Mouse (Mus musculus) heart, embryonic 13.5 days (tissue): ENCODE results near the gene Slc25a23. TPM values are rescaled to one million over a fixed set of nuclear protein-coding genes. Genes with fewer than 3 reads are reported as not detected.

Experiments used
- ATAC-seq: fragments of 200-750 bp; cut with Nextera tagmentation; 2 replicates; pipeline ENCODE4 v1.8.0; 2017; ENCODE audit warnings: moderate TSS enrichment; ENCODE audit not compliant: insufficient number of reproducible peaks, low FRiP score, low TSS enrichment; ENCODE audit errors: extremely low read depth
- H3K27ac ChIP-seq: fragments of 300-500 bp; sonication (generic); replicated peaks from 2 replicates; pipeline ENCODE4 v1.5.1; 2015; ENCODE audit warnings: moderate library complexity, mild to moderate bottlenecking, inconsistent platforms
- H3K27me3 ChIP-seq: fragments of 300-500 bp; sonication (generic); replicated peaks from 2 replicates; pipeline ENCODE4 v1.6.1; 2015; ENCODE audit warnings: mild to moderate bottlenecking, inconsistent platforms
- H3K36me3 ChIP-seq: fragments of 300-500 bp; sonication (generic); 2 replicates; pipeline ENCODE4 v1.6.1; 2015; ENCODE audit warnings: mild to moderate bottlenecking, inconsistent platforms
- H3K4me1 ChIP-seq: fragments of 300-500 bp; sonication (generic); 2 replicates; pipeline ENCODE4 v1.6.1; 2015; ENCODE audit warnings: inconsistent platforms
- H3K4me2 ChIP-seq: fragments of 300-500 bp; sonication (generic); 2 replicates; pipeline ENCODE4 v1.6.1; 2015; ENCODE audit warnings: inconsistent platforms, mild to moderate bottlenecking, moderate library complexity
- H3K4me3 ChIP-seq: fragments of 300-500 bp; sonication (generic); 2 replicates; pipeline ENCODE4 v1.5.1; 2015; ENCODE audit warnings: moderate library complexity, mild to moderate bottlenecking, inconsistent platforms
- H3K9ac ChIP-seq: fragments of 300-500 bp; sonication (generic); 2 replicates; pipeline ENCODE4 v1.6.1; 2015; ENCODE audit warnings: inconsistent platforms, mild to moderate bottlenecking, moderate library complexity
- H3K9me3 ChIP-seq: fragments of 300-500 bp; sonication (generic); 2 replicates; pipeline ENCODE4 v1.6.1; 2016; ENCODE audit warnings: inconsistent platforms
- WGBS: fragments of 180-500 bp; shearing (Covaris S2); methylation state at CpG from one replicate; pipeline ENCODE4 v1.1.7; 2015; ENCODE audit warnings: mixed read lengths; 5-methylcytosine and 5-hydroxymethylcytosine counted together
- polyA plus RNA-seq: library from polyadenylated mRNA; unstranded; fragments of >200 nt; fragmentation: Nextera tagmentation; extraction: Ambion mirVana; gene quantifications from 2 replicates; pipeline ENCODE4 v1.2.1, GENCODE M21; 2015

Slc25a23 gene
- polyA plus RNA-seq, 1 experiment from 2014 or later, result 13.2 TPM

- Histone ChIP-seq H3K4me1 (peaks cover 27% of the 10 kb centered on the region), H3K27ac (no peak overlapping the region), H3K9ac (no peak overlapping the region), H3K27me3 (no peaks in the 10 kb centered on the region), H3K4me2 (no peak overlapping the region), H3K36me3 (peaks cover 69% of the 10 kb centered on the region), H3K4me3 (no peak overlapping the region), H3K9me3 (no peaks in the 10 kb centered on the region)
- no peak for ATAC-seq
- 86% methylated on average over 8 of the region's 8 CpGs for WGBS
Measured at GRCm38 (mm10) chr17:56995046-56995445, 64.6 kb downstream of the Slc25a23 start.

Other genes with a start within 250 kb of the Slc25a23 start
- gene Rfx2, start 228.8 kb downstream of the Slc25a23 start, polyA plus RNA-seq, result 4.7 and 4.9 TPM in 2 replicates
- gene Acsbg2, start 185.4 kb downstream of the Slc25a23 start, polyA plus RNA-seq, result not detected in 2 replicates
- gene 1700061G19Rik, start 184.4 kb downstream of the Slc25a23 start, polyA plus RNA-seq, result 0.24 and 0.37 TPM in 2 replicates
- gene Mllt1, start 124.4 kb downstream of the Slc25a23 start, polyA plus RNA-seq, result 32.6 and 34.8 TPM in 2 replicates
- gene Acer1, start 77.7 kb downstream of the Slc25a23 start, polyA plus RNA-seq, result 0.06 TPM in 1 of 2 replicates, not detected in the other
- 110 and 125 TPM in 2 replicates for gene Clpp, start 69.6 kb downstream of the Slc25a23 start, polyA plus RNA-seq
- gene Alkbh7, start 62.5 kb downstream of the Slc25a23 start, polyA plus RNA-seq, result 45.7 and 56.8 TPM in 2 replicates
- gene Pspn, start 59.8 kb downstream of the Slc25a23 start, polyA plus RNA-seq, result 0.35 TPM in 1 of 2 replicates, not detected in the other
- gene Gtf2f1, start 48.6 kb downstream of the Slc25a23 start, polyA plus RNA-seq, result 32.8 and 35.1 TPM in 2 replicates
- gene Gm17949, start 48.4 kb downstream of the Slc25a23 start, polyA plus RNA-seq, result 0.37 and 0.48 TPM in 2 replicates
- 29.0 and 30.5 TPM in 2 replicates for gene Khsrp, start 28.3 kb downstream of the Slc25a23 start, polyA plus RNA-seq
- not detected in 2 replicates for gene Slc25a41, start 18.2 kb downstream of the Slc25a23 start, polyA plus RNA-seq
- gene Crb3, start 758 bp downstream of the Slc25a23 start, polyA plus RNA-seq, result 2.3 and 2.5 TPM in 2 replicates
- gene Dennd1c, start 18.7 kb upstream of the Slc25a23 start, polyA plus RNA-seq, result 1.0 and 1.7 TPM in 2 replicates
- 7.9 and 9.7 TPM in 2 replicates for gene Tubb4a, start 27.9 kb upstream of the Slc25a23 start, polyA plus RNA-seq
- gene Tnfsf9, start 45.5 kb upstream of the Slc25a23 start, polyA plus RNA-seq, result 3.2 and 4.7 TPM in 2 replicates
- not detected in 2 replicates for gene Cd70, start 89.9 kb upstream of the Slc25a23 start, polyA plus RNA-seq
- gene Tnfsf14, start 134.3 kb upstream of the Slc25a23 start, polyA plus RNA-seq, result 0.13 and 0.28 TPM in 2 replicates
- gene C3, start 168.3 kb upstream of the Slc25a23 start, polyA plus RNA-seq, result 1.6 and 4.0 TPM in 2 replicates
- gene Gpr108, start 188.6 kb upstream of the Slc25a23 start, polyA plus RNA-seq, result 25.5 and 26.4 TPM in 2 replicates
- gene Trip10, start 189.6 kb upstream of the Slc25a23 start, polyA plus RNA-seq, result 35.2 and 39.7 TPM in 2 replicates
- gene Vav1, start 219.2 kb upstream of the Slc25a23 start, polyA plus RNA-seq, result 1.8 and 2.4 TPM in 2 replicates